Mouse (Mus musculus) brain, embryonic 14.5 days (tissue): ENCODE results near the gene Tbx3.

Source experiments
- CTCF ChIP-seq: fragments of 200-500 bp; IDR thresholded peaks from 2 replicates; pipeline ENCODE4 v1.5.1; 2012; ENCODE audit warnings: inconsistent platforms, mild to moderate bottlenecking, moderate library complexity, borderline replicate concordance; ENCODE audit not compliant: insufficient read depth, insufficient read length; ENCODE audit errors: extremely low read depth
- POLR2A ChIP-seq: fragments of 200-500 bp; IDR thresholded peaks from 2 replicates; pipeline ENCODE4 v1.6.1; 2012; ENCODE audit warnings: mild to moderate bottlenecking, inconsistent platforms, borderline replicate concordance; ENCODE audit not compliant: poor library complexity, insufficient read depth, insufficient read length, severe bottlenecking; ENCODE audit errors: extremely low read depth

- no peak for TF ChIP-seq CTCF
- TF ChIP-seq POLR2A: no peak
Observed at GRCm38 (mm10) chr5:119625603-119626002, 44.9 kb upstream of the Tbx3 start.
